Mouse (Mus musculus) thymus, postnatal 4 days (tissue): ENCODE measurements around the gene Nes.

Experiments used
- DNase-seq: peaks from one replicate; pipeline ENCODE4 v3.0.0; 2021

Gene Nes

DNA sequence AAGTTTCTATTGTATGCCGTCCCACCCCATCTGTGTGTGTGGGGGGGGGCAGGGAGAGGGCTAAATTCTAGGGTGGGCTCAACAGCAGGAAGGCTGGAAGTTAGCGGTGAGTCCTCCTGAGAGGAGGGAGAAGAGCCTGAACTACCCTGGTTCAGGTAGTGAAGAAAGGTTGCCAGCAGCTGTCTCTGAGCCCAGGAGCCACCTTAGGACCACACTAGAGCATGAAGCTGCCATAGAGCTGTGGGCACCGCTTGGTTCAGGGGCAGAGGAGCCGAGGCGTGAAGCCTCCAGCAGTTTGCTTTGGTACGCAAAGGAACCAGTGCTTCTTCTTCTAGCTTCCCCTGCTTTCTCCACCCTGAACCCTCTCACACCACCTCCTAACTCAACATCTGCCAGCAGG is 12.7 kb downstream of the Nes start:
- DNase-seq, result no peak

- DNase-seq, result no peak
Observed at GRCm38 (mm10) chr3:87984094-87984493, 13.2 kb downstream of the Nes start.

- DNase-seq, result no peak
Observed at GRCm38 (mm10) chr3:87985505-87986320, 14.8 kb downstream of the Nes start.

DNA sequence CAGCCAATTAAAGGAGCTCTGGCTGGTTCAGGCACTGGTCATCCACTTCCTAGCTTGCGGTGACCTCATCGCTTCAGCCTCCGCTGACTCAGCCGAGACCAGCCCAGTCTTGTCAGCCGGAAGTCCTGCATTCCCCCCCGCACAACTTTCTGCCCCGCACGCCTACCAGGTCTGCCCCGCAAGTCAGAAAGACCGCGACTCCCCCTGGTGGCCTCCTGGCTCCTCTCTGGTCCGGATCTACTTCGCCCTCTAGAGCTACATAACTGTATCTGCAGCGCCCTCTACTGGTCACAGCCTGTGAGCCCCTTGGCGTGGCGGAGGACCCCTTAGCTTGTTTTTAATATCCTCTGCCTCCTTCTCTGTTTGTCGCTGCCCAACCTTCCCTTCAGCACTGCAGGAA is 16.0 kb downstream of the Nes start:
- peak; percentile 99 for DNase-seq

GRCm38 (mm10) chr3:87987633-87988032 is 16.8 kb downstream of the Nes start:
- peak; percentile 68 for DNase-seq

GRCm38 (mm10) chr3:87988068-87988467 is 17.2 kb downstream of the Nes start:
- peak; percentile 53 for DNase-seq

GRCm38 (mm10) chr3:87989935-87990334 is 19.1 kb downstream of the Nes start:
- no peak for DNase-seq

GRCm38 (mm10) chr3:87993436-87993835 is 22.6 kb downstream of the Nes start:
- peak; percentile 83 for DNase-seq

DNA sequence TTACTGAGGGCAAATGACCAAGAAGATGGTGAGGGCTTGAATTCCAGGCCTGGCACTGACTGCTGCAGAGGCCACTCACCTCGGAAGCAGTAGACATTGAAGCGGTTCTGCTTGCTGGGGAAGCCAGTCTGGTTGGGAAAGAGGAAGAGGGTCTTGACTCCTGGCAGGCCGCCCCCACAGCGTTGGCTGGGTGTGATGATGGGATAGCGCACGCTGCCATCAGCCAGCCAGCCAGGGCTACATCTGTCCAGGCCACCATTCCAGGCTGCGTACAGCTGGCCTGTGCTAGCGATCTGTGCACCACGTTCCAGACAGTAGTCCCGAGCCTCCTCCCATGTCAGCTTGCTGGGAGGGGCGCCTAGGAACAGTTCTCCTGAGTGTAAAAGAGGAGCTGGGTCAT is 24.5 kb downstream of the Nes start:
- DNase-seq, result no peak

- no peak for DNase-seq
Observed at GRCm38 (mm10) chr3:87996401-87996800, 25.5 kb downstream of the Nes start.

DNA sequence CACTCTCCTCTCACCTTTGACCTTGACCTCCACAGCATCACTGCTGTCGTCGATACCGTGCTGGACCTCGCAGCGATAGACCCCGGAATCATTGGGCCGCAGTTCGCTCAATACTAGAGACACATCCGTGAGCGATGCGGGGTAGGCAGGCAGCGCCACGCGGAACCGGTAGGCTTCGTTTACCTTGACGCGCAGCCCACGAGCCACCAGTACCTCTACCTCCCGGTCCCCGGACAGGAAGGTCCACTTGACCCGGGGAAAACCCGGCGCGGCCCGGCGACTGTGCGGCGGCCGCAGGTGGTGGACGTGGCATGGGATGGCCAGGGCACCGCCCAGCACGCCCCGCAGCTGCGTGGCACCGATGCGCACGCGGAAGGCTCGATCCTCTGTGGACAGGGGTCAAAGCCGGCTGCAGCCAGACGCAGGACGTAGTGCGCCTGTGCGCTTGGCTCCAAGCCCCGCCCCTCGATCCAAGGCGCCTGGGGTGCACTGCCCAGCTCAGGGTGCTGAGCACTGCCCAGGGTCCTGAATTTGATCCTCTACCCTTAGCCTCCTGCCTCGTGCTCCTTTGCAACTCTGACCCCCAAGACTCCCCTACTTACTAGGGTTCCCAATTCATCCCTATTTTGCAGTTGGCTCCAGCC is 26.2 kb downstream of the Nes start:
- DNase-seq, result no peak

DNA sequence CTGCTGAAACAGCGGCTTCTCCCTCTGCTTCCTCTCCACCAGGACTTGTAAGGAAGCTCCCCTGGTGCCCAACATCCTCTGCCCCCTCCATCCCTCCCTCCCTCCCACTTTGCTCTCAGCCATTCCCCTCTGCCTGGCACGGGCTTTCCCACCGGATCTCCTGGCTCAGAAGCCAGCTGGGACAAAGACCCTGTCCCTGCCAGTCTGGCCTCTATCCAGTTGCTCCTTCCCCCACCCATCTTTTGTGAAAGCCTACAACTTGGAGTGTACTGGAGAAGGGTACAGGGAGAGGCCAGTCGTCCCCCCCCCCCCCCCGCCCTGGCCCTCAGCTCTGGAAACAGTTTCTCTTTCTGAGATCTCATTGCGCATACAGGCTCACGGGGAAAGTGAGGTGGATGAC is 27.9 kb downstream of the Nes start:
- no peak for DNase-seq

DNA sequence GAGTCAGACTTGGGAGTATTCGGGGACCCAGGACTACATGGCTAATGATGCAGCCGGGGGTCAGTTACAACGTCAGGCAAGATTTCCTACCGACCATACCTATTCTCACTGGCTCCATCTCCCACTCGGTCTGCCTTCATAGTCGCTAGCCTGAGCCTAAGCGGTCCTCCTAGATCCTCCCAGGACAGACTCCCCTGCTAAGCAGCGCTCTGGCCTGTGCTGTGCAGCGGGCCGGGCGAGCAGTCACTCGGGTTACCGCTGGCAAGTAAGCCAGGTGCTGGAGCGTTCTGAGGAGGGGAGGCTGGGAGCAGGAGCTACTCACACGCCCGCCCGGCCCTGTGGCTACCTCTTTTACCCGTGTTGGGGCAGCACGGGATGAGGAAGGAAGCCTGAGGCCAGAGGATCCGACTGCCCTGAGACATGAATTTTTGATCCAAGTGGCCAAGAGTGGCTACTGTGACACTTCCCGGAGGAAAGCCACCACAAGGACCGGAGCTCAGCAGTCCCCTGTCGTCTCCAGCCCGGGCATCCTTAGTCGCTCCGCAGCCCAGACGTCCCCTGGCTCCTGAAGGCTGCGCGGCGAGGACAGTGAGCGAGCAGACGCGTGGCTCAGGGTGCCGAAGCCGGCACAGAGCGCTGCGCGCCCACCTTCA is 28.5 kb downstream of the Nes start:
- peak; percentile 17 for DNase-seq

DNA sequence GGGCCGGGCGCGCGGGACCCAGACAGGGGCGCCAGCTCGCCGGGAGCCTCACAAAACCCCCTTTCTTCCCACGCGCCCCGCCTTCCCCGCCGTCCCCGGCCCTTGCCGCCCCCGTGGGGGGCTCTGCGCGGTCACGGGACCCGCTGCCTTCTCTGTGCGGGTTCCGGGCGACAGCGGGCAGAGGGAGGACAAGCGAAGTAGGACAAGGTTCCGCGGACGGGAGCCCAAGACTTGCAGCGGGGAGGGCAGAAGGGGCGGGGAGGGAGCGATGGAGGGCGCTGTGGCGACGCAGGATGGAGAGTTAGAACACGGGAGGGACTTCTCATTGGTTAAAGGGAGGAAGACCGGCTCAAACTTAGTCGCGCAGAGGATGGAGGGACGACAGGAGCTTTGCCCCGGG is 29.3 kb downstream of the Nes start, which contains the start of gene Bcan:
Bcan (minus strand) TSS at position 50 of the 400 bp plus-strand sequence.
- DNase-seq, result peak; percentile 32

GRCm38 (mm10) chr3:88000816-88001595 is 30.1 kb downstream of the Nes start:
- DNase-seq, result no peak

- DNase-seq, result peak; percentile 54
Observed at GRCm38 (mm10) chr3:88002291-88002976, 31.6 kb downstream of the Nes start.

DNA sequence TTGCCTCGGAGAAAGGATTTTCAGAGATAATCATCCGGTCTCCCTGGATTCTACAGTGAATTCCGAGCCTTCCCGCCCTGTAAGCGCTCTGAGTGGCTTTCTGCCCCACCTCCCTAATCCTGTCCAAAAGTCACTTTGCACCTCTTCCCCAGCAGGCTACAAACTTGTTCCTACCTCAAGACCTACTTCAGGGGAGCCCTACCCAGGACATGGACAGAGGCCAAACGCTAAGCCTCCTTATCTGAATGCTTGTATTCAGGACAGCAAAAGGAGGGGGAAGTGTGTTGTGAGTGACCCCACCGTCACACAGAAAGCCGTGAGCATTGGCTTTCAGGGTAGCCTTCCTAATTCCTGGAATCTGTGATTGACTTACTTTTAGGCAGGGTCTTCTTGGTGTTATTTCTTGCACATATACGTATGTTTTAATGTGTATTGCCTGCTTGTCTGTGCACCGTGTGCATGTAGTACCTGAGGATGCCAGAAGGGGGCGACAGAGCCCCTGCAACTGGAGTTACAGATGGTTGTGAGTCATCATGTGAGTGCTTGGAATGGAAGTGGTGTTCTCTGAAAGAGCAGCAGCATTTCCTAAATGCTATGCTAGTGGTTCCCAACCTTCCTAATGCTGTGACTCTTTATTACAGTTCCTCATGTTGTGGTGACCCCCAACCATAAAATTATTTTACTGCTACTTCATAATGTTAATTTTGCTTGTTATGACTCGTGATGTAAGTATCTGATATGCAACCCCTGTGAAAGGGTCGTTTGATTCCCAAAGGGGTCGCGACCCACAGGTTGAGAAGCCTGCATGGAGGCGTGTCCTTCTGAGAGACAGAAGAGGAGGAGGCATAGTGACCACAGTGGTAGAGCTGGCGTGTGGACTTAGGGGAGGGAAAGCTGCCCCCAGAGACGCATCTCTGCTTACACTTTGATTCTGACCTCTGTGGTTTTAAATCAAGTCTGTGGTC is 35.2 kb downstream of the Nes start:
- DNase-seq, result peak; percentile 39

GRCm38 (mm10) chr3:88010634-88011265 is 39.9 kb downstream of the Nes start:
- DNase-seq, result peak; percentile 62

- peak; percentile 80 for DNase-seq
Observed at GRCm38 (mm10) chr3:88022322-88023191, 51.7 kb downstream of the Nes start.
